Mouse (Mus musculus) ovary, postnatal 10 days (tissue): ENCODE measurements around the gene Vax2.
A peak's percentile ranks its signal among the peaks of the same experiment; 100 is the strongest.

ENCODE experiments used
- DNase-seq: peaks from one replicate; pipeline ENCODE4 v3.0.0; 2022; ENCODE audit warnings: low spot score

The Vax2 gene

DNA sequence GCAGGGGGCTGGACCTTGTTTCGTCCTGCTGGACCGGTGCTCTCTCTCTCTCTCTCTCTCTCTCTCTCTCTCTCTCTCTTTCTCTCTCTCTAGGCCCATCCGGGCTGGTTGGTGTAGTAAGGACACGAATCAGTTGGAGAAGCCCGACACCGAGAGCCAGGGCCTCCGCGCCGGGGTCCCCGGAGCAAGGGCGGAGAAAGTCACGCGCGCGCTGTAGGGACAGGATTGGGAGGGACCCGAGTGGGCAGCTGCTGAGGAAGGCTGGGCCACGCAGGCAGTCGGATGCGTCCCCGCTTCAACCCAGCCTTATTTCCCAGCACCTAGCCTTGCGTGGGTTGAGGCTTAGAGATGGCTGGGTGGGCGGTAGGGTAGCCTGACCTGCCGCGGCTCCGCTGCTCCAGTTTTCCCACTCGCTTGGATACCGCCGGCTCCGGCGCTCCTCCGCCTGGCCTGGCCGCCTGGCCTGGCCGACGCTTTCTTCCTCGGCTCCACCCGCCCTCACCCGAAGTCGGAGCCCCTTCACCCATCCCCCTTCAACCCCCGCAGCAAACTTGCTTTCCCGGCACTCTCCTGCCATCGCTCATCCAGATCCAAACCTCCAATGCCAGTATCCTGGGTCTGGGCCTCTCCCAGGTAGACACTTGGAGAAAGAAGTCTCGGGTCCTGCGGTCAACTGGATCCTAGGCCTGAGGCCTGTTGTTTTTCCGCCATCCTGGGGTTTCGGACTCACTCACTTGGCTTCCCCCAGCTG is 836 bp downstream of the Vax2 start:
- DNase-seq, result no peak

DNA sequence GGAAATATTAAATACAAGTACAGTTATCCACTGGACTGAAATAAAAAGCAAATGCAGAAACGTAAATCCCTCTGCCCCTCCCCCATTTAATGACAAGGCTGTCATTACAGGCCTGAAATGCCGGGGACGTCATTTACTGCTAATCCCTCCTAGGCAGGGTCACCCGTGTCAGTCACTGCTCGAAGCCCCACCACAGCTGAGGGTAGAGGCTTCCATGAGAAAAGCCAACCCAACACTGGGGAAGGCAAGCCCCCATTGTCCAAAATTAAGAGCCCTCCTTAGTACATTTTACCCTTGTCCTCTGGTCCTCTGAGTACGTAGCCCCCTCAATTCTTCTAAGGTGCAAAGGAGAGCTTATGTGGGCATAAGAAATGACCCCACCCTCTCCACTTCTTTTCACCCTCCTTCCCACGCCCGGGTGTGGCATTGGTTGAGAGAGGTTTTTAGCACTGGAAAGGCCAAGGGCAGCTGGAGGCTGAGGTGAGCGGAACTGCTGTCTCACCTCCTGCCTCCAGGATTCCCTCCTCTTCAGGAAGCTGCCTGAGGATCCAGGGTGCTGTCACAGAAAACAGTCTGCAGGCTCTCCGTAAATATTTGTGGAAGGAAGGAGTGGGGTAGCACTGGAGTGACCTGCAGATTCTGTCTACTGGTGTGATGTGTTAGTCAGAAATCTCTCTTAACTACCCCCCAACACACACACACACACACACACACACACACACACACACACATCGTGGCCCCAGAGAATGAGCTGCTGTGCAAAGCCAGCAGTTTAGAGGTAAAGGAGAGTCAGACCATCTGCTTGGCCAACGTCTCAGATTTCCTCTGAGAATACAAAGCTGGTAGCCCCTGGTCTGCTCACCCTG is 2.4 kb downstream of the Vax2 start:
- no peak for DNase-seq

DNA sequence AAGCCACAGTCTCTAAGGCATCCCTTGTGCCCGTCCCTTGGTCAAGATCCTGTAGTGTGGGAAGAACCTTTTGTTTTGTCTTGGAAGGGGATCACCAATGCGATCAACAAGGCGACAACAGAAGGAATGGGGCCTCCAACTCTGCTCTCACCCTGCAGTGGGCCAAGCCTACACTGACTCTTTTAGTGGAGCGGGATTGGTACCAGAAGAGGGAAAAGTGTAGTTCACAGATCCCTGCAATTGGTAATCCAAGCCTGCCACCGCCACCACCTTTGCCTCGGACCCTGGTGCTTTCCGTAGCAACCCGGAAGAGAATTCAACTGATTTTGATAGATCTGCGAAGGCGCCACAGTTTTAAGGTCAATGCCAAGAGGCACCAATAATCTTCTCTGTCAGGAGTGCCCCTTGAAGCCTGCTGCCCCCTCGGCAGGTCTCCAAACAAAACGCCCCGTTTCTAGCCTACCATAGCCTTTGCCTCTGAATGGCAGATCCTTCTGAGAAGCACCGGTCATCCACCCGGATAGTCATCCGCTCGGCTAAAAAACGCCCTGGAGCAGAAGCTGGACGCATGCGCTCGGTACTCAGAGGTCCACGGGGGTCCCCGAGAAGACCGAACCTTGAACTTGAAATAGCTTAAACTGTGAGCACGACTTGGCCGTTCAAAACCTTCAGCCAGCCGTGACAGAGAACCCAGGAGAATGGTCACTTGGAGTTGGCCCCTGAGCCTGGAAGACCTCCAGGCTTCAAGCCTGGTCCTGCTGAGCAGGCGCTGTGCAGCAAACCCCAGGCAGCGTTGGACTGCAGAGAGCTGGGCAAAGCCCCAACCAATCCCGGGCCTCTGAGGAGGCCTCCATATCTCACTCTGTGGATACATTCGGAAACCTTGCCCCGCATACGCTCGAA is 3.4 kb downstream of the Vax2 start:
- DNase-seq, result no peak

DNA sequence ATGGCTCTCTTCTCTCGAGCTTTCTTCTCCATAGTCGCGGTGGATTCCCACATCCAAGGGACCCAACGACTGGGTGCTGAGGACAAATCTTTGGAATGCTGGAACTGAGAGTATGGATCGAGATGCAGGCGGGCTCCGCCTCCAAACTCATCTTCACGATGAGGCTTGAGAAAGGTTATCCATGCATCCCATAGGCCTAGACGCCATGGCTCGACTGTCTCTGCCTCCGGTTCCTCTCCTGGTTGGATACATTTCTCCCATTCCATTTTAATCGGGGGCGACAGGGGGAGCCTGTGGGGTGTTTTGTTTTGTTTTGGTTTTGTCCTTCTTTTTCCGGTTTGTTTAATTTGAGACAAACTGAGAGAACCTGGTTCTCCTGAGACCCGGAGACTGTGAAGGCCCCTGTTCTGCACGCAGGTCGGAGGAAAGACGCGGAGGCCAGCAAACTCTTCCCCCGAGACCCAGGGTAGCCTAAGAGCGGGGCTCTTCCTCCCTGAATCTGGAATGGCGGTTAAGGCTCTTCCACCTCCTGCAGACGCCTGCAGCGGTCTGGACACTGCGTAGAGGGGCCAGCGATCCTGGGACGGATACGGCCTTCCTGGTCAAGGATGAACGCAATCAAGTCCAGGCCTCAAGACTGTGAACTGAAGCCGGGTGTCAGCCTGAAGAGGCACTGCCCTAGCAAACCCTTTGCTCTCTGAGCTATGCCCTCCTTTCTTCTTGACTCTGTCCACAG is 4.6 kb downstream of the Vax2 start:
- DNase-seq, result no peak

DNA sequence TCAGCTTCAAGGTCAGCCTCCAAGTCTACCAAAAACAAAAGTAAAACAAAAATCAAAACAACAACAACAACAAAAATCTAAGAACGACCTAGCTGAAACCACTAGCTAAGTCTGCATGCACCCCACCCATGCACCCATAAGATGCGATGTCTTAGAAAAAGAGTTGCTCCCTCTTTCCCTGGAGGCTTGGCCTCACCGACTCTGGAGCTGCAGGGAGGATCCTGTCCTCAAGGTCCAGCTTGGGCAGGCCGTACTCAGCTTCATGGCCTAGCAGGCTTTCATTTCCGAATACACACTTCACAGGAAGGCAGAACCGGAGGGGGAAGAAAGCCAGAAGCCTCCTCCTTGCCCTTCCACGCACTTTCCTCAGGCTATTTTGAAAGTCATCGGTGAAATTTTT is 6.0 kb downstream of the Vax2 start:
- DNase-seq, result no peak

DNA sequence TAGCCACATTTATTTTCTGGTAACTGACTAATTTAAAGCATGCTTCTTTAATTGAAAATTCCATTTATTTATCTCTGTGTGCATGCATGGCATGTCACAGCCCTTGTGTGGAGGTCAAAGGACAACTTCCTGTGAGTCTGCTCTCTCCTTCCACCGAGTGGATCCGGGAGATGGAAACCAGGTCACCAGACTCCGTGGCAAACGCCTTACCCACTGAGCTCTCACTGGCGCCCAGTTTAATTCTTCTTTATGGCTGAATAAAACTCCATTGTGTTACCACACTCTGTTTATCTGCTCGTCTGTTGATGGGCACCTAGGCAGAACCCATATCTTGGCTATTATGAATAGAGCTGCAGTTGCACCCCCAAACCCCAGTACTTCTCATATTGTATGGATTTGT is 11.5 kb downstream of the Vax2 start:
- DNase-seq, result no peak

DNA sequence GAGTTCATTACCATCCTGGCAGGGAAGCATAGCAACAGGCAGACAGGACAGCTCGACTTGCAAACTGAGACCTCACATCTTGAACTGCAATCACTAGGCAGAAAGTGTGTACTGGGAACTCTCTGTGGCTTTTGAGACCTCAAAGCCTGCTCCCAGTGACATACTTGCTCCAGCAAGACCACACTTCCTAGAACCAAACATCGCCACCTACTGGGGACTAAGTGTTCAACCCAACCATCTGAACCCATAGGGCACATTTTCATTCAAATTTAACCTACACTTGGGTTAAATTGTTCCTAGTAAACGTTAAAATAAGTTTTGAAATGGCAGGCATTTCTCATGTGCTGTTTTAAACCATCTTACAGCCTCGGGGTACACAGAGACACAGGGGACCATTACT is 16.1 kb downstream of the Vax2 start:
- DNase-seq, result no peak

DNA sequence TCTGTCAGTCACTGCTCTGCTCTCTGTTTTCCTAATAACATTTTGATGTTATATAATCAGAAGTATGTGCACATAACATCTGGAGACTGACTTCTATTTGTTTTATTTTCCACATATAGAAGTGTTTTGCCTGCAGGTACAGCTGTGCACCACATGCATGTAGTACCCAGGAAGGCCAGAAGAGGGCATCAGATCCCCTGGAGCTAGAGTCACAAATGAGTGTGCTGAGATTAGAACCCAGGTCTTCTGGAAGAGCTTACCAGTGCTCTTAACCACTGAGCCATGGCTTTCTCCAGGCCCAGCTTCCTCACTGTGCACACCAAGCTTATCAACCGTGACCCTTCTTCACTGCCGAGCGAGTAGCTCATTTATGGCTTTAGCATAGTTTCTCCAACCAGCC is 17.4 kb downstream of the Vax2 start:
- no peak for DNase-seq

DNA sequence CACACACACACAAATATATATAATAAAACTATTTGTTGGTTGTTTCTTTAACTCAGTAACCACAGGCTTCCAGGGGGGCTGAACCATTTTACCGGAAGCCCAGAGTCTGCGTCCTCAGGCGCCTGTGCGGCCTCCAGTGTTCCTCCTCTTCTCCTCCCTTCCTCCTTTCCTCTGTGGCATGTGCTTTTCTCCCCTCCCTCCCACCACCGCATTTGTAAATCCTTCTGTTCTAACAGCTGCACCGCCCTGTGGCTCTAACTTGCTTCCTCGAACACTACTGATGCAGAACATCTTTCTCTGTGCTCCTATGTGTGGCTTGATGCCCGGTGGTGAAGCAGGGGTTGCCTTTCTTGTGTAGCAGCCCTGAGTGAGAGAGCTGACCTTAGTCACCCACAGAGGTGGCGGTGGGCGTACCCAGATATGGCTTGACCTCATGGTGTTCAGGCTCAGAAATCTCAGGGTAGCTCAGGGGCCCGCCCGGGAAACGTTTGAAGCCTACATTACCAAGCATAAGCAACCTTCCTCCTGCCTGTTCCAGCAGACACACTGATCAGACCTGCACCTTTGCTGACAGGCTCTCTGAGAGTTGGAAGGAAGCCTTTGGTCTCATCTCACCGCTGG is 18.4 kb downstream of the Vax2 start:
- DNase-seq, result no peak

DNA sequence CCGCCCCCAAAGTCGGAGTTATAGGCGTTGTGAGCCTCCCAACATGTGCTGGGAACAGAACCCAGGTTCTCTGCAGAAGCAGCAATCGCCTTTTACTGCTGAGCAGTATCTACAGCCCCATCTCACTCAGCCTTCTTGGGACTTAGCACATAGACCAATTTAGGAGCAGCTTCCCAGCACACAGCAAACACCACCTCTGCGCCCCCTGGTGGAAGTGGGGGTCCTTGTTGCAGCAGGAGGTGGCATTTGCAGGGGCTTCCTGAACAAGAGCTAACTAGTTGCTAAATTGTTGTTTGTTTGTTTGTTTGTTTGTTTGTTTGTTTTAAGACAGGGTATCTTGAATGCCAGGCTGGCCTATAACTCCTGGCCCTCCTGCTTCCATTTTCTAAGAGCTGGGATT is 20.1 kb downstream of the Vax2 start:
- DNase-seq, result no peak

DNA sequence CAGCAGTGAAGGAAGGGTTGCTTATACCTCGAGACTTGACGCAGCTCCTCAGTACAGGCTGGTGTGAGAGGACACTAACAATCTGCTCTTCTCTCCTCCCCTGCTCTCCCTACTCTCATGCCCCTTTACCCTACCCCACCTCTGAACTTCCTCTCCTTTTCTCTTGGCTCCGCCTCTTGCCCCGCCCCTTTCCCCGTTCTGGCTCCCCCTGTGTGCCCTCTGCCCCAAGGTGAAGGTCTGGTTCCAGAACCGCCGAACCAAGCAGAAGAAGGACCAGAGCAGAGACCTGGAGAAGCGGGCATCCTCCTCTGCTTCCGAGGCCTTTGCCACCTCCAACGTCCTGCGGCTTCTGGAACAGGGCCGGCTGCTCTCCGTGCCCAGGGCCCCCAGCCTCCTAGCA is 26.2 kb downstream of the Vax2 start:
- DNase-seq, result no peak

DNA sequence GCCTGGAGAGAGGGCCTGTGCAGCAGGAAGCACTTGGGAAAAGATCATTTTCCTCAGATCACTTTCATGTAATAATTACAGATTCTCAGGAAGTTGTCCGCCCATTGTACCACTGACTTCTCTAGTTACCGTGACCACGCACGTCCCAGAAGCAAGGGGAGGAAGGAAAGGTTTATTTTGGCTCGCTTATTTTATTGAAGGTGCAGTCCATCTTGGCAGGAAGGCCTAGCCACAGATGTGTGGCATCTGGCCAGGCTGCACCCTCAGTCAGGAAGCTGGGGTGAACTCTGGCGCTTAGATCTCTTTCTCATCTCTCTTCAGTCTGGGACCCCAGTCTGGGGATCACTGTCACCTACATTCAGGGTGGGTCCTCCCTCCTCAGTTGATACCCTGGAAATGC is 27.5 kb downstream of the Vax2 start:
- DNase-seq, result no peak

DNA sequence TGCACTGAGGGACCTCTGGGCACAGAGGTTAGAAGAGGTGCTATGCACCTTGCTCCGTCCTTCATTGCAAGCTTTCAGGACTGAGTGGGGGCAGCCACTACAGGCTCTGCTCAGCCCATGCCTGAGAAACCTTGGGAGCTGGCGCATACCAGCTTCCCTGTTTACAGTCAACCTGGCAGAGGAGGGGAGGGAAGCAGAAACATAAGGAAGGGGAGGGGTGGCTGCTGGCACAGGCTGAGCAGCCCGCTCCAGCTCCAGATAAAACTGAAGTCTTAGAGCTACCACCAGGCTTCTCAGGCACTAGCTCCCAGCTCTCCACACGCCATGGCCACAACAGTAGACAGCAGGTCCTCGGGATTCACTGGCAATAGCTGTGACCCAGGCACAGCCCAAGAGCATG is 31.7 kb downstream of the Vax2 start, which contains the start of gene Atp6v1b1:
Gene Atp6v1b1, plus strand, starts transcription at position 230 of the 400 bp plus-strand sequence.
- no peak for DNase-seq

DNA sequence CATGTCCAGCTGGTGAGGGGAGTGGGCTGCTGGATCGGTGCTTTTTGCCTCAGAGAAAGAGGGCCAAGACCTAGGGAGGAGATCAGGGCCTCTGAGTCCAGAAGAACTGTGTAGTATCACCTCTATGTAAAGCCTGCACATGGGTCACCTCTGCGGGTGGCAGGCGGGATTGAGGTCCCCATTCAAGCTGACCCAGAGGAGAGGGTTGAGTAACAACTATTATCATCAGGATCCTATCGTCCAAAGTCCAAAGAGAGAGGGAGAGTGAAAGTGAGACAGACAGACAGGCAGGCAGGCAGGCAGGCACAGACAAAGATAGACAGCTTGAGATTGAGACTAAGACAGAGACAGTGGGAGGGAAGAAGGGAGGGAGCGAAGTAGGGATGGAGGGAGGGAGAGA is 32.1 kb downstream of the Vax2 start:
- DNase-seq, result no peak

DNA sequence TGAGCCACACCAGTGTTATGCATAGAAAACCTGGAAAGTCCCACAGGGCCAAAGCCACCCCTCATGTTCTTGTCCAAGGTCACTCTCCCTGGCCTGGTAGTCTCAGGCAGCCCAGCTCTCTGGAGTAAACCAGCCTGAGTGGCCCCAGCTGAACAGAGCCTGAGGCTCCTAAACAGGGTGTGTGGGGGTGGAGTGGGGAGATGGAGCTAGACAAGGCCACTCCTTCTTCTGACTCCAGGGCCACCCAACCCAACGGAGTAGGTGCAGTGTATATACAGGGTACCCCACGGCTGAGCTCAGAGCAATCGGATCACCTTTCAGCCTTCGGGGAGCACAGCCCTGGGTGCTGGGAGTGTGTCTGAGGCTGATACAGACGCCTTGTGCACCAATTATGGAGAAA is 33.1 kb downstream of the Vax2 start:
- DNase-seq, result no peak

DNA sequence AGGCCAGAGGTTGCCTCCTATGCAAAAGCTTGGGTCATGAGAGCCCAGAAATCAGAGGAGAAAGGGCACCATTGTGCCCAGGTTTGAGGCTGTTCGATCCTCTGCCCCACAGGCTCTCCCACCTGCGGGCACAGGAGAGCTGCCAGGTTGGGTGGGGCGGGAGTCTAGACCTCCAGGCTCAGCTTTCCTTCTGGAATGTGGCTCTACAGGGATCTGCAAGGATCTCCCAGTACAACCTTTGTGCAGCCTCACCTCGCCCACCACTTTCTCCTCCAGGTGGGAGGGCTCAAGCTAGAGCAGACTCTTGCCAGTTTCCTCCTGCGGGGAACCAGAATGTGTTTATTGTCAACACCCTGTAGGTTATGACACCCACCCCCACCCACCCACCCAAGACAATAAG is 33.5 kb downstream of the Vax2 start:
- DNase-seq, result no peak

DNA sequence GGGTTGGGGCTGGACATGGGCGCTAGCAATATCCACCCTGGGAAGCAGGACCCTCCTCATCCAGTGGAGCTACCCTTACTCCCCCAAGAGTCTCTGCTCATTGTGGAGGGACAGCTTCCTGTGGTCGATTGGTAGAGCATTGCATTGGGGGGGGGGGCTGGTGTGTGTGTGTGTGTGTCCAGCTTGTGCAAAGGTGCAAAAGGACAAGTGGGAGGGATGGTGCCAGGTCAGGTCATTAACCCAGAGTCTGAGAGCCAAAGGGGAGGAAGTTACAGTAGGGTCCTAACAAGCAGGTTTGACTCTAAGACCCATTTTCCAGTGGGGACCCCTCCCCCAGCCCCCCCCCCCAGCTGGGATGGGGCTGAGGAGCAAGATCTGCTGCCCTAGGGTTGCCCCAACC is 34.4 kb downstream of the Vax2 start:
- DNase-seq, result no peak

DNA sequence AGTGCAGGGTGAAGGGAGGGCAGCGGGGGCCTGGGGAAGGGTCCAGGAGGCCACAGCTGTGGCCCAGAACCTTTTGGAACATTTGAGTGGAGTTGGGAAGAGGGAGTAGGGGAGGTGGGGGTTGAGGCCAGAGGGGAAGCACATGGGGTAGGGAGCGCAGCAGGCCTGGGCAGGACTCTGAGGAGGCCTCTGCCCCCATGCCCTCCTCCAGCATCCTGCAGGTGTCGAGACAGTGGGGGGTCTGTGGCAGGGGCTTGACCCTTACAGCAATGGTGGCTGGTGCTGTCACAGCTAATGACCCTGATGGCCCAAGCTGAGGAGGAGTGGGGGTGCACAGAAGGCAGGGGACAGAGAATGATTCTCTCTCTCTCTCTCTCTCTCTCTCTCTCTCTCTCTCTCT is 38.2 kb downstream of the Vax2 start:
- DNase-seq, result no peak

DNA sequence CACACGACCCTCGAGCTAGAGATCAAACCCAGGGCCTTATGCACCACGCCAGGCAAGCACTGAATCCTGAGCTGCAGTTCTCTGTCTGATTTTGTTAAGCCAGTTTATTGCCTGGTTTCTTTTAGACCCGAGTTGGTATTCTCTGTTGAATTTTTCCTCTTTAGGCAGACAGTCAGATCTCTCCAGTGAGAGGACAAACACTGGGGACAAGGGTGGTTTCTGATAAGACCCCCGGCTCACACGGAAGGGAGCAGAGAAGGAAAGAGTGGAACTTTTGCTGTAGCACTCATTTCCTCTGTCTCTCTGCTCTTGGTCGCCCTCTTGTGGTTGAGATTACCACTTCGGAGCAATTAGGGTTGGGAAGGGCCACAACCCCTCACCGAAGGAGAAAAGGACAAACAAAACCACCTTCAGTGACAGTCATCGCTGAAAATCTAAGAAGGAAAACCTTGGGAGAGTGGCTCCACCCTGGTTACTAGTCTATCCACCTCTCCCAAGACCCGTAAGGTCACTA is 39.2 kb downstream of the Vax2 start:
- peak; percentile 43 for DNase-seq

DNA sequence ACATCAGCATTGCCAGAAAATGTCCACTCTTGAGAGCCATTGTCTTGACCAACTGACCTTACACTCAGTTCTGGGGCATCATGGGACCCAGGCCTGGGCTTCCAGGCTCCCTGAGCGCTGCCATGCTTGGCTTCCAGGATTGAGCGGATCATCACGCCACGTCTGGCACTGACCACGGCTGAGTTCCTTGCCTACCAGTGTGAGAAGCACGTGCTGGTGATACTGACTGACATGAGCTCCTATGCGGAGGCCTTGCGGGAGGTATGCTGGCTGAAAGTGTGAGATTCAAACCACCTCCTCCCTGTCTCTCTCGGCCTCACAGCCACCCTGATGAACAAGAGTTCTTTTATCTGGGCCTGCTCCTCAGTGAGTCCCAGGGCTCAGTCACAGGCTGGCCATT is 45.0 kb downstream of the Vax2 start:
- DNase-seq, result no peak

DNA sequence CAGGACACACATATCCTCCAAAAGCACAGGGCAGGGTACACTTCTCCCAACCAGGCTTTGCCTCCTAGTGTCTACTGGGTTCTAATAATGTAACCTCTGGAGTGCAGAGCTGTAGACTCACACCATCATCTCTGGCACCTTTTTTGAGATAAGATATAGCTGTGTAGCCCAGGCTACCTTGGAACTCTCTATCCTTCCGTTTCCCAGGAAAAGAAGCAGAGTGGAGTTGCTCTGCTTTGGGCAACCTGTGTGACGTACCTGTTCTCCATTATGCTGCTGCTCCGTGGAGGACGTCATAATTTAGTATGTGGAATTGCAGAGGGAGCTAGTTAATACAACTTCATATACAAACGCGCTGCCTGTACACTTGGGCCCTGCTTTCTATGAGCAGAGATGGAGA is 51.3 kb downstream of the Vax2 start, which contains the start of gene Ankrd53:
Gene Ankrd53, plus strand, starts transcription at position 301 of the 400 bp plus-strand sequence.
- DNase-seq, result no peak
